Mouse (Mus musculus): ENCODE measurements around the gene Pgc.

The Pgc gene

DNA sequence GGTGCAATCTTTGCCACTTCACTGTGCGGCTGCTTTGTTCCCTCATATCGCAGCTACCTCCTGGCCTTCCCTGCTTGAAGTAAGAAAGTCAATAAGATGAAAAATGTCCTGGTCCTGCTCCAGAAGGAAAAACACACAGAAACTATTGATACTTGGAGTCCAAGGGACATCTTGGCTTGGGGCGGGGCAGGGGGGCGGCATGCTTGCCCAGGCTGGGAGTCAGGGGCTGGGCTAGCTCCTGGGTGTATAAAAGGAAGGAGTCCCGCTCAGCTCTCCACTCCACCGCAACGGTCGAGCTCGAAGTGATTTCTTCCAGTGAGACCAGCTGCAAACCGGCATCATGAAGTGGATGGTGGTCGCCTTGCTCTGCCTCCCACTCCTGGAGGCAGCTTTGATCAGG, at the start of gene Pgc:
Pgc (plus strand) TSS at position 277 of the 400 bp plus-strand sequence.
- no peak for DNase-seq (ENCODE audit: low spot score in 2 of 2)

DNA sequence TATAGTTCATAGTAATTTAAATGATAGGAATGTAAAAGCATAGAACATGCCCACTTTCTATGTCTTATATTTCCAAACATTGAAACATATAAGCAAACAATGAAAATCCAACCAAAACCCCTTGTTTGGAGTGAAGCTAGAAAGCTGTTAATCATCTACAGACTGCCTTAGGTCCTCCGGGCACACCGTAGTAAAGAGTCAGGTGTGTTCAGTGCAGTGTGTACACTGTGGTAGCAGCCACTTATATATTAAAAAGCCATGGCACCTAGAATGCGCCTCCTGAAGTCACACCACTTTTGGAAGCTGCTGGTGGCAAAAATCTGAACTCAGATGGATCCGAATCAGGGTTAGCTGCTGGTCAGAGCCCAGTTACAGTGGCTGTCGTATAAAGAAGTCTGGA, 48.4 kb upstream of the Pgc start:
- no peak for DNase-seq (ENCODE audit: low spot score in 2 of 2)

DNA sequence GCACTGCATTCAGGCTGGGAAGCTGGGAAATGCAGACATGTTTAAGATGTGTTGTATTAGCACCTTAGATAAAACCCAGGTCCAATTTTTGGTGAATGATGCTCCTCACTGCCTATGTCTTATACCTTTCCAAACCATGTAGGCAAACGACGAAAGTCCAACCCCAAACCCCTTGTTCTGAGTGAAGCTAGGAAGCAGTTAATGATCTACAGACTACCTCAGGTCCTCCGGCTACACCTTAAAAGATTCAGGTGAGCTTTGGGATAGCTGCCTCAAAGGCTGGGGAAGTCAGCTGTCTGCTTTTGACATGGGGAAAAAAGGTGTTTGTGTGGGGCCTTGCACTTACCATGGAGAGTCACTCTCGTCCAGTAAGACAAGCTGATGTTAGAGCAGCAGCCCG, 47.9 kb upstream of the Pgc start:
- DNase-seq (ENCODE audit: low spot score in 2 of 2): no peak

DNA sequence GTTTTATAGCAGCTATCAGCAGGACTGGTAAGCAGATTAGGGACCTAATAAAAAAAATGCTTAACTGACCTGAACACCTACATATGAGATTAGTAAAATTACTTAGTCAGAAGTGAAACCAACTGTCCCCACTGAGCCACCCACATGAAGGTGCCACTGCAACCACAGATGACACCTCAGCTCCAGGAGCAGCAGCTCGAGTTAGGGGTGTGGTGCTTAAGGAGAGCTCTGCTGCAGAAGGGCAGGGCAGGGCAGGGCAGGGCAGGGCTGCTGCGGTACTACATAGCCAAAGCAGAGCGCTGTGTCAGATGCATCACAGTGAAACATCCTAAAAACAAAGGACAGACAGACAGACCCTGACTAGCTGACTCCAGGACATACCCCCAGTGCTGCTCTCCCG, 43.8 kb upstream of the Pgc start:
- no peak for DNase-seq (ENCODE audit: low spot score in 2 of 2)

DNA sequence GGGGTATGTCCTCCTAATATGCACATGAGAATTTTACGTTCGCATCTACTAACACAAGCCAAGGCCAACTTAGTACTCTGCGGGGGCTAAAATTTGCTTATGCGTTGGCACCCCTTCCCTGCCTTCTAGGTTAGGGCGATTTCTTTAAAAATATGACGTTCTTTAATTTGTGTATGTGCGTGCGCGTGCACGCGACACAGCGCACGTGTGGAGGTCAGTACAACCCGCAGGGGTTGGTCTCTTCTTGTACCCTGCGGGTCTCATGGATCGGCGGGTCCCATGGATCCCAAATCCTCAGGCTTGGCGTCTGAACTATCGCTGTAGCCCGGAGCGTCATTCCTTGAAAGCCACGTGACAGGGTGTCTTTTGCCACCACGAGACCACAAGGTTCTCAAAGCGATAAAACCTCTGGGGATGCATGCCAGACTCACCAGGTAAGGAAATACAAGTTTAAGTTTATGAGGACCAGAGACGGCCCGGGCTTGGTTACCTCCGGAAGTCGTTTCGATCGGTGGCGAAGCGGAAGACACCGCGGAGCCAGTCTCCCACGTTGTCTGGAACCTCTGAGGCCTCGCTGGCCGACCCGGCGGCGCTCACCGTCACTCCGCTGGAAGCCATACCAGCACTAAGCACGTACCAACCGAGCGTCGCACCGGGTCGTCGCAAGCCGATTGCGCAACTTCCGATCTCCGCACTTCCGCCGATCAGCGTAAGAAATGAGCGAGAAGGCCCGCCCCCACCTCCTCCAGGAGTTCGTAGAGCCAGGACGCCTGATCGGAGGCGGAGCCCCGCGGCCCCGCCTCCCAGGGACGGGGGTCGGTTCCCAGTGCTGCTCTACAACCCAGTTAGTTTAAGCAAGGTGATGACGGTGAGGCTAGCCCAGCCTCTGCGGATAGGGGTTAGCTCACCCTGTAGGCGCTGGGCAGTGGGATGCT, 39.0 kb upstream of the Pgc start:
- DNase-seq (ENCODE audit: low spot score in 2 of 2): peak; percentile 96 to 97

DNA sequence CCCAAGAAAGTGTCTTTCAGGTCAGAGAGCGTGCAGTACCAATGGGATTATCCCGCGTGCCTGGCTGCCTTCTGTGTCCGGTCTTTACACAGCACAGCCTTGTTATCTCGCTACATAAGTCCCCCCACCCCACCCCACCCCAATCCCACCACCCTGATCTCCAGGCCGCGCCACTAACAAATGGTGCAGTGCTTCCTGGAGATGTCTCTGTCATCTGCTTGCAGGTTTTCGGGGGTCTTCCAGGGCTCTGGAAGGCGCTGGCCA, 38.4 kb upstream of the Pgc start, which contains the start of gene Tomm6:
Tomm6 (minus strand) TSS at position 43 of the 264 bp plus-strand sequence.
- DNase-seq (ENCODE audit: low spot score in 2 of 2): no peak

DNA sequence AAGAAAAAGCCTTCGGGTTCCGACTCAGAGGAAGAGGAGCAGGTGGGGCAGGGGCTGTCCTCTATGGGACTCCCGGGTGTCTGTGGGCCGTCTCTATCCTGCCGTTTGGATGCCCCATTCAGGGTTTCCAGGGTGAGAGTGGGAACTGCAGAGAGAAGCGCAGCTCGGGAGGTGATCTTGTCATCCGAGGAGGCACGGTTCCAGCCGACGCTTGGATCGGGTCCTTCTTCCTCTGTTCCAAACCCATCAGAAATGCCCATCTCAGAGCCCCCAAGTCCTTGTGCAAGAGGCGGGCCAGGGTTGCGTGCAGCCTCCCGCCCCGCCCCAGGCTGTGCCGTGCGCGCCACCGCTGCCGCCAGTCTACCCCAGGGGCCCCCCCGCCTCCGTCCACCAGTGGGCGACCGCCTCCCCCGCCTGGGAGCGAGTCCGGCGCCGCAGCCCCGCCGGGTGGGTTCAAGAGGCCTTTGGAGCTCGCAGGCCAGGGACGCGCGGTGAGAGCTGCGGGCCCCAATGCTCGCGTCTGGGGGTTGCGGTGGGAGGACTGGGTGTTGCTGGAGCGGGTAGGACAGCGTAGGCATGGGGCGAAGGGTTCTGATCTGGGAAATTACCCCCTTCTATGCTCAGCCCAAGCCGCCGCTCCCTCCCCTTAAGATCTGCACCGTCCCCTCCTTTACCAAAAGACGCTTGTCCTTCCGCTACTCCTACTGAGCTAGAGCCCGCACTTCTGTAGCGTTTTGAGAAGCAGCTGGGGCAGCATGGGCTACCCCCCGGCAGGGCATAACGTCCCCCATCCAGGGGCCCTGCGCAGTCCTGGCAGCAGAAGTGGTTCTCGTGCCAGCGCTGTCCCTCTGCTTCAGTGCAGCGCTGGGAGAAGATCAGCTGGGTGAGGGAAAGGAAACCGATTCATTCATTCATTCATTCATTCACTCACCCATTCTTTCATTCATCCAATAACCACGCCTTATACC, 37.8 kb upstream of the Pgc start, which contains the start of gene Frs3:
Frs3 (plus strand) TSS at position 423 of the 968 bp plus-strand sequence.
- DNase-seq (ENCODE audit: low spot score in 2 of 2): peak; percentile 68 to 75

DNA sequence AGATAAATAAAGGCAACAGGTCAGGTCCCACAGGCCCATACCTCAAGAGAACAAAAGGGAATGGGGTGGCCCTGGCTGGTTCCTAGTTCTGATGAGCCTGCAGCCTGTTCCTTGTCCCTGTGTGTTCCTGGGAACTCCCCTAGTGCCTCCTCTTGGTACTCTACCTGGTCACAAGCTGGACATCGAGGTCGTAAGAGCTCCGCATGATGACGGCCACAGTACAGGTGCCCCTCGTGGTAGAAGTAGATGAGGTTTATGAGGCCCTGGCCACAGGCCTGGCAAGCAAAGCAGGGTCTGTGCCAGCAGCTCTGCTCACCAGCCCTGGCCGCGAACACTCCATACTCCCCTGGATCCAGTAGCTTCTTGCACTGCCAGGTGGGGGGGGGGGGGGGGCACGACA, 36.7 kb upstream of the Pgc start:
- no peak for DNase-seq (ENCODE audit: low spot score in 2 of 2)

DNA sequence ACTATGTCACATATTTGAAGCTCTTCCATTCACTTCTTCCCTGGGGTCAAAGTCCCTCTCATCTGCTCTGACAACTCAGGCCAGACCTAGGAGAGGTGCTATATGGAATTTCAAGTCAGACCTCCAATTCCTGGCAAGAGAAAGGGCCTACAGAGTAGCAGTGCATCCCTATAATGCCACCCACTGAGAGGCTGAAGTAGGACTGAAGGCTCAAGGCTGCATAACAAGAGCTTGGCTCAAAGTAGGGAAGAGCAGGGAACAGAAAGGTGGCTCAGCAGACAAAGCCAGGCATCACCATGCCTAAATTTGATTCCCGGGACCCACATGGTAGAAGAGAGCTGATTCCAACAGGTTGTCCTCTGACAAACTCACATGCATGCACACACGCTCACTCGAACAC, 35.0 kb upstream of the Pgc start:
- no peak for DNase-seq (ENCODE audit: low spot score in 2 of 2)

DNA sequence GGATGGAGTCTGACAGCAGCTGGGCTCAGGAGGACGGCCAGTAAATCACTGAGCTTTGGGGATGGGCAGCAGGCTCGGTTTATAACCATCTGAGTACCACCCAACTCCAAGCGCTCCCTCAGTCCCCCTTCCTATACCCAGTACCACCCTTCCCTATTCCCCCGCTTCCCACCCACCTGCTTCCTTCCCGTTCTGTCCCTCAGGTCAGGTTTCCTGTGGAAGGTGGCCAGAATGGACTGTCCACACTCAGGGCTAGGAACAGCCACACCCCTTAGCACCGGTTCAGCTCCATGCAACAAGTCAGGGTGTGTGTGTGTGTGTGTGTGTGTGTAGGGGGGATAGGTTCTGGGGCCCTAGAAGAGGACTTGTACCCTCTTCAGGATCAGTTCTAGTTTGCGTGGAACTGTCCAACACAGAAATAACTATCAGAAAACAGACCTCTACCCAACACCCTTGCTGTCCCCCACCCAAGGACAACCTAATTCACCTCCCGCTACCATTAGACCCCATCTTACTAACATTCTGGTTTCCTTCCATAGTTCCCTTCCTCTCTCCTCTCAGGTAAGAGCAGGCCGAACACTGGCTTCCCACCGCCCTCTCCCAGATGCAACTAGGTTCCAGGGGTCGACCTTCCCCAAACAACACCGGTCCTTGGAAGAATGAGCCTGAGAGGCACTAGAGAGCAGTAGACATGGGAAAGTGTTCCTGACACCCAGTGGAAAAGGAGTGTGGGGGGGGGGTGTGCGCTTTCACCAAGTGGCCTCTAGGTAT, 32.8 kb upstream of the Pgc start:
- DNase-seq (ENCODE audit: low spot score in 2 of 2): no peak

DNA sequence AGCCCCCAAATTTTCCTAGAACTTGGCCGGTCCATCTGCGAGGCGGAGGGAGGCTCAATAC, 32.4 kb upstream of the Pgc start, which contains the start of gene Gm21981:
Gm21981 (minus strand) TSS at position 14 of the 61 bp plus-strand sequence.
- no peak for DNase-seq (ENCODE audit: low spot score in 2 of 2)

DNA sequence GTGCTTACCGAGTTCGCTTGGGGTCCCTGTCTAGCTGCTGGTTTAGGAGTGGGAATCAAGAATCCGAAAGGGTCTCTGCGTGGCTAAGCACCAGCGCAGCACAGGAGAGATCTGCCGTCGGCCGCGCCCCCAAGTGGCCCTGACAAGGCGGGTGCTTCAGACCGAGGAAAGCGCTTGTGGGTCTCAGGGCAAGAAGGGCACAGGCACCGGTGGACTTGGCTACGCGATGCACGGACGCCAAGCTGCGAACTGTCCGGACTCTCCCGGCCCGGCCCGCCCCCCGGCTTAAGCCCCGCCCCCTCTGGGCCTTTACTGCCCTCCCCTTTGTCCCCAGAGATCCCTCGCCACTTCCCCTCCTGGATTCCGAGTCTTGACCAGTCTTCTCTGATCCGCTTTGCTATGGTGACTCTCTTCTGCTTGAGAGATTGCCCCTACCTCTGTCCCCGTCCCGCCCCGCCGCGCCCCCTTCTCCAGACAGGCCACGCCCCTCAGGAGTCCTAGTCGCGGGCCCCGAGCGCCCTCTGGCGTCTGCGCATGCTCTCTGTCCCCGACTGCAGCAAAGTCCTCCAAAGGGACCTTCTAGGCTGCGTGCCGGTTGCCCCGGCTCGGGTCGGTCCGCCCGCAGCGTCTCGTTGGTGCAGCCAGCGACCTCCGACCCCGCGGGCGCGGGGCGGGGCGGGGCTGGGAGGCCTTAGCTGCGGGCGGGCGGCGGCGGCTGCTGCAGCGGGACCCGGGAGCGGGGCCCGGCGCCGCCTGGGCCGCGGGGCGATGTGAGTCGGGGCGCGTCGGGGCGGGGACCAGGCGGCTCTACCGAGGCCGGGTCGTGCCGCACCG, 31.9 kb upstream of the Pgc start, which contains the start of gene Prickle4:
Prickle4 (minus strand) TSS at position 234 of the 834 bp plus-strand sequence.
- peak; percentile 89 to 93 for DNase-seq (ENCODE audit: low spot score in 2 of 2)

DNA sequence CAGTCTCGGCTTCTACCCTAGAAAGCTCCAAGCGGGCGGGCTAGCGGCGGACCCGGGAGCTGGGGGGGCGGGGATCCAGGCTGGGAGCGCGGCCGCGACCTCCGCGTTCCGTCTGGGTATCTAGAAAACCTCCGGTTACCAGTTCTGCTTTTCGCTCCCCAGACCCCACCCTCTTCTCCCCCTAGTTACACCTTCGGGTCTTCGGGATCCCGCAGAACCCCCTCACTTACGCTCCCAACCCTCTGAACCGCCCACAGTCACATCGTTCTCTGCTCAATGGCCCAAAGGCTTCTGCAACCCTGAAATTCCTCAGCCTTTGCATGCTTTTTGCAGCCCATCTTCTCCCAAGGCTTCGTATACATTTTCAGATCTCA, 31.3 kb upstream of the Pgc start:
- DNase-seq (ENCODE audit: low spot score in 2 of 2): no peak

DNA sequence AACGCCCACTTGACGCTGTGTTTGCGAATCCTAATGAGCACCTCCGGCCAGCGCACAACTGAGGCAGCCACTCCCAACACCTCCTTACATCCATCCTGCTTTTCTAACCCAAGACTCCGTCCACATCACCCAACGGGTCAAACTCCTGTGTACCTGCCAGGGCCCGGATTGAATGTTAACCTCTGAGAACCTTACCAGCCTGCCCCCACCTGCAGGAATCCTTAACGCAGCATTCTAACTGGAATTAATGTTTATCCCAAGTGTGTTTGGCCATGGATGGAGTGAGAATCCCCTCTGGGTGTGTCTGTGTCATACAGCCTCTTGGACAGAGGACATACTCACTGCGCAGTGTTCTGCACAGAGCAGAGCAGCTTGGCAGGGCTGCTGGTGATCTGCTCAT, 28.5 kb upstream of the Pgc start:
- DNase-seq (ENCODE audit: low spot score in 2 of 2): no peak

DNA sequence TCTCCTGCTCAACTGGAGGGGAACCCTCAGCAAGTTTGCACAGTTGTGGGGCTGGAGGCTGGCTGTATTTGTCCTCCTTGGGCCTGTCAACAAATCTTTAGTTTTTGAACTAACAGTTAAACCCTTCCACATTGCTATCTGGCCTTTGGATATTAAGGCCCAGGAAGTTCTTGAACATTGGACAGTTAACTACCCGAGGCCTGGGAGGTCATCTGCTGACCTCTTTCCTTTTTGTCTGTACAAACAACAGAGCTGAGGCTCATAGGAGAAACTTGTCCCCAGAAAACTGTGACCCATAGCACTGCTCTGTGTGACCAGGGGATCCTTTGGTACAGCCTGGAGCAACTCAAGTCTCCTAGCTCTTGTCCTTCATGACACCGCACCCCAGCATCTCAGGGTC, 27.6 kb upstream of the Pgc start:
- no peak for DNase-seq (ENCODE audit: low spot score in 2 of 2)

DNA sequence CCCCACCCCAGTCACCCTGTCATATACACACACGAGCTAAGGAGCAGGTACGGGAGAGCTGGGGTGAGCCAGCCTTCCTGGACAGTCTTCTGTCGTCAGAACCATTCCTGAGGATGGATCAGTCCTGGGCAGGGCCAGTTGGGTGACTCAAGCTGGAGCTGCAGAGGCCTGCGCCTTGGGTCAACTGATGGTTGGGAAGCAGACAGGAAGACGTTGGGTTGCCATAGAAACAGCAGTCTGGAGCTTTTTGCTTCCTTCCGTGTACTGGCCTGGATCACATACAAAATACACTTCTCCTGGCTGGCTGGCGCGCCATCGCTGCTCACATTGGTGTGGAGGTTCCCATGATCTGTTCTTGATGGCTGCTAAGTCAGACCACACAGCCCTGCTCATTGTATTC, 24.8 kb upstream of the Pgc start:
- DNase-seq (ENCODE audit: low spot score in 2 of 2): no peak

DNA sequence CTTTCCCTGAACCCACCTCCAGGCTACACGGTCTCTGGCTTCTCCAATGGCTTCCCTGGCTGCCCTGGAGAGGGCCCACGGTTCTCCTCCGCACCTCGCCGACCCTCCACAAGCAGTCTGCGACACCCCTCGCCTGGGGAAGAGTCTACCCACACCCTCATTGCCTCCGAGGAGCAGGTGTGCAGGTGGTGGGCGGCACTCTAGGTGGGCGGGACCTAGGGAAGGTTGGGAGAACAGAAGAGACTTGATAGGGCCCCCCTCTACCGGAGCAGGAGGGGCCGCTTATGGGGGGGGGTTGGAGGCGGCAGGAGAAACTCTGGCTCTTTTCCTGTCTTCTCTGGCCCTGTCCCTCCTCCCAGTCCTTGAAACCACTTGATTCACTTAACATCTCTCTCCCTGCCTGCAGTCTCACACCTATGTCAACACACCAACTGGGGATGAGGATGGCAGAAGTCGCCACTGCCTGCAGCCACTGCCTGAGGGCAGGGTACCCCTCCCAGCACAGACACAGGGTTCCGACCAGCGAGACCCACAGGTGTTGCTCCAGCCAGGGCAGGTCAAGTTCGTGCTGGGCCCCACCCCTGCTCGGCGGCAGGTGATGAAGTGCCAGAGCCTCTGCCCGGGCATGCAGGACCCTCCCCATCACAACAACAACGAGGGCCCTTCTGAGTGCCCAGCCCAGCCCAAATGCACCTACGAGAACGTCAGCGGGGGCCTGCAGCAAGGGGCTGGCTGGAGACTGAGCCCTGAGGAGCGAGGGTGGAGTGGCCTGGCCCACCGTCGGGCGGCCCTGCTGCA, 23.9 kb upstream of the Pgc start:
- DNase-seq (ENCODE audit: low spot score in 2 of 2): no peak

DNA sequence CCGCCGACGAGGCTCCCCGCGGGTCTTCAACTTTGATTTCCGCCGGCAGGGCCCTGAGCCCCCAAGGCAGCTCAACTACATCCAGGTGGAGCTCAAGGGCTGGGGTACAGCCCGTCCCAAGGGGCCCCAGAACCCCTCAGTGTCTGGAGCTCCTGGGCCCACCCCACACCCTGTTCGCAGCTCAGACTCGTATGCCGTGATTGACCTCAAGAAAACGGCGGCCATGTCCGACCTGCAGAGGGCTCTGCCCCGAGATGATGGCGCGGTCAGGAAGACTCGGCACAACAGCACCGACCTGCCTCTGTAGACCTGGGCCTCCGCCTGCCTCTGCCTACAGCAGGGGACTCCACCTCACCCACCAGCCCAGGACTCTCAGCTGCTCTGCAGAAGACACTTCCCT, 23.1 kb upstream of the Pgc start:
- no peak for DNase-seq (ENCODE audit: low spot score in 2 of 2)

DNA sequence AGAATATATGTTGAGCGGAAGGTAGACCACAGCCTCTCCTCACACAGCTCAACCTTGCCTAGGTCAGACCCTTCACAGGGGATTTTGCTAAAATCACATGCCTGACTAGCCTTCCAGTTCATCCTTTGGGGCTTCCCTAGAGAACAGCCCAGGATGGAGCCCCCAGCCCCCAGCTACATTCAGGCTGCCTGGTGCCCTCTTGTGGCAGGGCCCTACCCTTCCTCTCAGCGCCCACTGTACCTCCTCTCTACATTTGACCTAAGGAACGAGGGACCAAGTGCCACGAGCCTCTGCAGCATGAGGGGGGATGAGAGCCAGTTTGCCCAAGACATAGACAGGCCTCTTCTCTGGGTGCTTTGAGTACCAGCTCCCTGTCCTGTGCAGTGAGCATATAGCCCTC, 21.9 kb upstream of the Pgc start:
- DNase-seq (ENCODE audit: low spot score in 2 of 2): no peak

DNA sequence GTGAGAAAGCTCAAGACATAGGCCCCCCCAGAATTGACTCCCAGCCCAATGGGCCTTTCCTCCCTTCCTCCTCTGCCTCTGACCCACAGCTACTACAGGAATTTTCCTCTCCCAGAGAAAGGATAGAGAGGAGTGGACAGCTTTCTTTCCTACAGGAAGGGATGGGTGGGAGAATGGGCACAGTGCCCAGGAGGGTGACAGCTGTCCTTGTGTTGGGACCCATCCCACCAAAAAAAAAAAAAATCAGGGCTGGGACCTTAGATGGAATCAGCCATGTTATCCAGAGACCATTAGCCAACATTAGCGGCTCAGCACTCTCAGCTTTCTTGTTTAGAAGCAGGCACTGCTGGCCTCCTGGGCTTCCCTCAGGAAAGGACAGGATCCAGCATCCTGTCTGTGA, 20.4 kb upstream of the Pgc start:
- DNase-seq (ENCODE audit: low spot score in 2 of 2): no peak

DNA sequence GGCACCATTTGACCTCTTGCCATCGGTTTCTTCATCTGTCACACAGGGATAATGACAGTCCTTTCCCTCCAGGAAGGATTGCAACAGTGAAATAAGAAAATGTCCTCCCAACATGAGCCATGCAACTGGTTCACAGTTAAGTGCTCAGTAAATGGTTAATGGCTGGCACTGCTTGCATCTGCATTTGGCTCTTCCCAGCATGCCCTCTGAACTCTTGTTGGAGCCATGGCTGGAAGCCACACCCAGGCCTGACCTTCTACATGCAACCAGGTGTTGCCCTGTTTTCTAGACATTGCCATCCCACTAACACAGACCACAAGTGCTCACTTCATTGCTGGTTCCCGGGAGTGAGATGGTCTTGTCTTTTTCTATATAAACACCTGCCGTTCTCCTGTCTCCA, 18.7 kb upstream of the Pgc start:
- DNase-seq (ENCODE audit: low spot score in 2 of 2): no peak

Measured in right cerebral cortex, postnatal 36 days (tissue).